Mouse (Mus musculus): ENCODE results near the gene Hivep3.

GRCm38 (mm10) chr4:119838308-119838707 lies 104.7 kb downstream of the Hivep3 start:
- TF ChIP-seq CTCF (IDR thresholded peaks at IDR 0.05; ENCODE audit: insufficient read depth, low read length) (no peak), POLR2A (IDR thresholded peaks at IDR 0.05; ENCODE audit: borderline replicate concordance, extremely low read depth, low read depth, low read length) (no peak)

Measured in lung, adult 2 months (tissue).